Mouse (Mus musculus) bone marrow macrophage, adult 2 months (primary cell): ENCODE measurements around the gene Prmt1.

Source experiments
- CTCF ChIP-seq: IDR thresholded peaks from 2 replicates; pipeline ENCODE4 v1.5.1; 2012; ENCODE audit warnings: low read depth, mild to moderate bottlenecking, low read length, moderate library complexity
- POLR2A ChIP-seq: IDR thresholded peaks from 2 replicates; pipeline ENCODE4 v1.6.1; 2012; ENCODE audit warnings: mild to moderate bottlenecking, low read depth, low read length, borderline replicate concordance

DNA sequence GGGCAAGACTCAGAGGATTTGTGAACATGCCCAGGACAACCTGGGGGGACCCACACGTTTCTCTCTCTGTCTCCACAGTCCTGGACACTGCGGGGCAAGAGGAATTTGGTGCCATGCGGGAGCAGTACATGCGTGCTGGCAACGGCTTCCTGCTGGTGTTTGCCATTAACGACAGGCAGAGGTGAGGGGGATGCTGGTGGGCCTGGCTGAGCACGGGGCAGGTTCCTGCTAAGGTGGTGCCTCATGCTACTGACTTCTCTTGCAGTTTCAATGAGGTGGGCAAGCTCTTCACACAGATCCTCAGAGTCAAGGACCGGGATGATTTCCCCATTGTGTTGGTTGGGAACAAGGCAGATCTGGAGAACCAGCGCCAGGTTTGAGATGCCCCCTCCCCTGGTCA lies 33.9 kb upstream of the Prmt1 start:
- TF ChIP-seq CTCF (no peak), POLR2A (no peak)
